In the genomic region with DNA sequence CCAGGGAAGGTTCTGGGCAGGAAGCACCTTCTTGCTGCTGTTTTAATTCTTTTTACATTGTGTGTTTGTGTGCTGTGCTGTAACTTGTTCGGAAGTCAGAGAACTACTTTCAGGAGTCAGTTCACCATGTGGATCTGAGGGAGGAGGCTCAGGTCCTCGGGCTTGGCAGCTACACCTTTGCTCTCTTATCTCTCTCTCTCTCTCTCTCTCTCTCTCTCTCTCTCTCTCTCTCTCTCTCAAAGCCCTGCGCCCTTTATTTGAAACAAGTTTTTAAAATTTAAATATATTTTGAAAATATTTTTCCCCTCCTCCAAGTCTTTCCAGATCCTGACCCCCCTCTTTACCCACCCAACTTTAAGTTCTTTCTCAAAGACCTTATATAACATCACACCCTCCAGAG, we compare ENCODE assay signal across 27 mouse cellular contexts. TPM values are rescaled to one million over a fixed set of nuclear protein-coding genes. Genes with fewer than 3 reads are reported as not detected.
"Had no signal": no experiment of that assay in that cellular context is flagged by ENCODE, and none has a peak within 500 bp of the region (broad histone marks: within the 10 kb centered on the region; RNA-seq: fewer than 3 reads in every experiment).

No protein-coding gene starts in this region.

- H3K27me3 ChIP-seq: midbrain, embryonic 12.5 days; neural tube, embryonic 13.5 days; neural tube, embryonic 15.5 days had no signal

- H3K4me3 ChIP-seq: midbrain, embryonic 10.5 days; midbrain, embryonic 12.5 days; myocyte; neural tube, embryonic 13.5 days; neural tube, embryonic 15.5 days had no signal

- H3K27ac ChIP-seq: midbrain, embryonic 10.5 days; midbrain, embryonic 12.5 days; neural tube, embryonic 13.5 days; neural tube, embryonic 15.5 days had no signal

- H3K36me3 ChIP-seq: midbrain, embryonic 12.5 days; neural tube, embryonic 15.5 days had no signal

- DNase-seq: lung, adult 18-20 months; lung, embryonic 14.5 days; lung, postnatal 10 days; lung, postnatal 4 days; midbrain, embryonic 14.5 days; retina, postnatal 1 day; right cerebral cortex, adult 18-20 months; right cerebral cortex, postnatal 25 days; right cerebral cortex, postnatal 4 days; spleen, adult 18-20 months; thymus, adult 18-20 months; thymus, postnatal 14 days; thymus, postnatal 36 days had no signal

- H3K4me2 ChIP-seq: lung, embryonic 14.5 days; midbrain, embryonic 12.5 days had no signal

- H3K9me3 ChIP-seq: midbrain, embryonic 10.5 days; midbrain, embryonic 12.5 days; neural tube, embryonic 13.5 days; neural tube, embryonic 15.5 days had no signal

- H3K9ac ChIP-seq: lung, embryonic 14.5 days; midbrain, embryonic 12.5 days; neural tube, embryonic 15.5 days had no signal

- ATAC-seq: midbrain, embryonic 16.5 days had no signal

RNA-seq across cellular contexts. Expression of a gene that starts 31.8 kb away (rescaled TPM):
- total RNA-seq: megakaryocyte, adult 5-6 weeks; megakaryocyte-erythroid progenitor cell, adult 5-6 weeks had no signal
- polyA plus RNA-seq: lung, embryonic 14.5 days; lung, embryonic 16.5 days; midbrain, embryonic 10.5 days; midbrain, embryonic 12.5 days; midbrain, embryonic 14.5 days; midbrain, embryonic 16.5 days; myocyte; neural tube, embryonic 11.5 days; neural tube, embryonic 13.5 days; neural tube, embryonic 15.5 days; small intestine, adult 2 months; stomach, embryonic 14.5 days; stomach, embryonic 16.5 days; thymus, postnatal 0 days had no signal
